Mouse (Mus musculus): Measurements from ENCODE around the gene Hoxb1. TPM values are rescaled to one million over a fixed set of nuclear protein-coding genes. Genes with fewer than 3 reads are reported as not detected.

Gene Hoxb1
- total RNA-seq, 2 experiments from 2014 or later: not detected

DNA sequence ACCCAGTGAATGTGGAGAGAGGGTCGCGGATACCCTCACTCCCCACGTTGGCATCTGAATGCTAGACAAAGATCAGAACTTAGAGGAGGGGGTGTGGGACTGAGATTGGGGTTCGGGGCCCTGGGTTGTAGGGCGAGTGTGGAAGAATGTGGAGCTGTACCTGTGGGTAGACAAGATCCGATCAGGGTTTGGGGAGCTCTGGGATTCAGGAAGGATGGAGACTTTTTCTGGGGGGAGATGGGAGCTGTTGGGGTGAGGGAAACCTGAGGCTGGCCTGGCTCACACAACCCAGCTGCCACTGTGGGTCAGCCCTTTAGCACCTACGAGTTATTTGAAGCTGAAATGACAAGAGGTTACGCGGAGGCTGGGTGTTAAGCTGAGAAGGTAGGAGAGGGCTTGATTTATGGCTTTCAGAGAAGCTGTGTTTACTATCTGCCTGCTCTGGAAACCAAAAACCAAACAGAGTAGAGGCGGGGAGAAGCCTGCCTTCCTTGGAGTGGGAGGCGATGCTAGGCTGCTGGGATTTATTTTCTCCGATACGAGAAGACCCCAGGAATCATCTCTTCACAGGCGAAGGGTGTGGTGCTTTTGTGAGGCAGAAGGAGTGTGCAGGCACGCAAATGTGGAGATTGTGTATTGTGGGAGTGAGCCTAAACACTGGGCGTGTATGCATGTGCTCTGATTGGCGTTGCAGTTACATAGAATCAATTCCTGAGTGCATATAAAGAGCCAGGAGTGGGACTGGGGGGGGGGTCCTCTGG lies 32.1 kb upstream of the Hoxb1 start:
- DNase-seq (ENCODE audit: extremely low spot score in 1 of 2, low spot score in 1 of 2): no peak

DNA sequence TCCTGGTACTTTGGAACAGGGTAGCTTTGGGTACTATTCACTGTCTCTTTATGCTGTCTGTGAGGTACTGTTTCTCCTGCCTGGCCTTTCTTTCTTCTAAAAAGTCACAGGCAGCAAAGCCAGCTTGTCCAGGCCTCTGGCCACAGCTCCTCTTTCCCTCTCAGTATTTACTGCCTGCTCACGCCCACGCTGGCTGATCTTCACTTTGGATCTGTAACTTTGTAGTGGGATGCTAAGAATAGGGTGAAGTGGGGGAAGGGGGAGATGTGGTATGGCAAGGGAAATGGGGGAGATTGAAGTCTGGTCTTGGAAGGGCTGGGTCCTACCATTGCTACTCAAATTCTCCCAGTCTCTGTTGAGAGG lies 31.6 kb upstream of the Hoxb1 start:
- no peak for DNase-seq (ENCODE audit: extremely low spot score in 1 of 2, low spot score in 1 of 2)

DNA sequence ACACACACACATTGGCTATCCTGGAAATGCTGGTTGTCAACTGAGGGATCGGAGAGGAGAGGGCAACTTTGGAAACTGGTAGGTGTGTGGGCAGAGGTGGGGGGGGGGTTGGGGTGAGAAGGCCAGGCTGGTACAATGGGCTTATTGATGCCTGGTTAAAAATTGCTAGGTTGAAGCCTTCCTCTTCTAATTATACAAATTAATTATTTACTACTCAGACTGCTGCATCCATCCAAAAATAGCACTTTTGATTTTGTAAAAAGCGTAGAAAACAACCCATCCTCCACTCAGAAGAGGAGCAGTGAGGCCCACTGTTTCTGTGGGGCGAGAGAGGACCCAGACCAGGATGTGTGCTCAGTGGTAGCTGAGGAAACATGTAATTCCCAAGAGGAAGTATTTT lies 30.6 kb upstream of the Hoxb1 start:
- no peak for DNase-seq (ENCODE audit: extremely low spot score in 1 of 2, low spot score in 1 of 2)

DNA sequence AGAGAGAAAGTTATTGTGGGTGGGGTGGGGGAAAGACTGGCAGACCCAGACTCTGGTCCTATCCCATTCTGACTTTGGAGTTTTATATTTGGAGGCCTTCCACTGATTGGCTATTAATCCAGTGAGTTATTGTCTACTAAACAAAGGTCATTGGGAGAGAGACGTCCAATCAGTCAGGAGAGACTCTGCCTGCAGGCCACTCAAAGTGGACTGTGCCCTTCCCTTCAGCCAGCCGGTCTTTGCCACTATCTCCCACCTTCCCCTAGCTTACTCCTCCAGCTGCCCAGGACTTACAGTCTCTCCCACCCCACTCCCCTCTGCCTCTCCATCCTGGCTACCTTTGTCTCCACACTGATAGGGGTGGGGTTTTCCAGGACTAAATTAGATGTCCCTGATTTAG lies 29.0 kb upstream of the Hoxb1 start:
- DNase-seq (ENCODE audit: extremely low spot score in 1 of 2, low spot score in 1 of 2): no peak

DNA sequence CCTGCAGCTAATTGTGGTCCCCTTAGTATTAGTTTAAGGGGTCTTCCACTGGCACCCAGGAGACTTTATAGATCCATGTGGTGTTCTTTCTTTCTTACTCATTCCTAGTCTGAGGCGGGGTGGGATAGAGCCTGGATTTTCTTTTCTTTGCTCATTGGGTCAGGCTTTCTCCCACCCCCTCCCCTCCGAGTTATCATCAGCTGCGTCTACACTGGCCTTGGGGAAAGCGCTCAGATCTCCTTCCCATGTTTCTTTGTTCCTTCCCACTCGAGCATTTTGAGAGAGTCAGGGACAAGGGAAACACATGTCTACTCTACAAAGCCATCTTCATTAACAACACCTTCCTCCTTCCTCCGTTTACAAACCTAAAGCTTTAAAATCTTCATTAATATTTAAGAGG lies 28.5 kb upstream of the Hoxb1 start:
- DNase-seq (ENCODE audit: extremely low spot score in 1 of 2, low spot score in 1 of 2): no peak

DNA sequence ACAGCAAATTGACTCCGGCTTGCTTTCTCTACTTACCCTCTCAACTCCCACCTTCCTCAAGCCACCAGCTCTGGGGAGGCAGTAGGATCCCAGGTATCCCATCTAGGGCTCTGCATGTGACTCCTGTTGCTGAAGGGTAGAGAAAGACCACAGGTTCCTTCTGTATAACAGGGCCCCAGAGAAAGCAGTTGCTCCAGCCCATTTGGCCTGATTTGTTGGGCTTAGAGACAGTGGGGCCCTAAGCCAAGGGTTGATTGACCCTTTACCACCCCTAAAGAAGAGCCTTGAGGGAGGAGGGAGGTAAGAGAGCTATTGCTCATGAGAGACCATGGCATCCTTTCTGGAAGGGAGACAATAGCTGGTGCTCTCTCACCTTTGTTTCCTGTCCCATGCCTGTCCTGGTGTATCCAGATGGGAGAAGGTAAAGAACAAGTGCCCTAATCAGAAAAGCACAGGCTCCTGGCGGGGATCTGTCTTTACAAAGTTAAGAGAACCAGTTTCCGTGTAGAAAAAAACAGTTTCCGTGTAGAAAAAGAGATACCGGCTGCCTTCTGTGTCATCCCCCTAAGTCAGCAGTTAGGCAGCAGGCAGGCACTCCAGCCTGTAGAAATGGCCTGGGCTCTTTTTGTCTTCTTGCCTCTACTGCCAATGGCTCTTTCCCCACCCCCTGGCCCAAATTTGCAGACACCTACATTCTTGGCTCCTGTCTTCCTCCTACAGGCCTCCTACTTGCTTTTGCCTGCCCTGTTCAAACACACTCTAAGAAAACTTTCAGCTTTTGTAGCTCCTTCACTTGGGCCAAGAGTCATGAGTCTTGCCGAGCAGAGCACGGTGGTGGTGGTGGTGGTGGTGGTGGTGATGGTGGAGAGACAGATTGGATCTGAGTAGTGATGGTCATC lies 26.3 kb upstream of the Hoxb1 start:
- DNase-seq (ENCODE audit: extremely low spot score in 1 of 2, low spot score in 1 of 2): no peak

DNA sequence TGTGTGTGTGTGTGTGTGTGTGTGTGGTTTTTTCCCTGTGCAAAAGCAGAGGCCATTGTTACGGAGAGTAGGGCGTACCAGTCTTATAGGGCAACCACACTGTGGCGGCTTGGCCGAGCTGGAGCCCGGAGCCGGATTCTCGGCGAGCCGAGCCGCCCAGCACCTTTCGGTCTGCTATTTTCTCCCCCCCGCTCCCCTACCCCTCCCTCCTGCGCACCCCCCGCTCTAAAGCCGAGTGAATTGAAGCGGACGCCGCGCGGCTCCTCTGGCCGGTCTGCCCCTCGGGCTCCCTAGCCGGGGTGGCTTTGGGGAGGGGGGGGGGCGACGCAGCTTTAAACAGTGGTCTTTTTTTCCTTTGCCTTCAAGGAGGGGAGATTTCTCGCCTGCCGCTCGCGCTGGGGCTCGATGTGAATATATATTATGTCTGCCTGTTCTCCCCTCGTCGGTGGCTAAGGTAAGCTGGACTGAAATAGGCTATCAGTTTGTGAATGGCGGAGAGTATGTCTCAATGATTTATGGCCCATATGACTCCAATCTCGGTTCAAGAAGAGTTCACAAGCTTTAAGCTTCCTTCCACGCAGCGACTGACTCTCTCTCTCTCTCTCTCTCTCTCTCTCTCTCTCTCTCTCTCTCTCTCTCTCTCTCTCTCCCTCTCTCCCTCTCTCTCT lies 24.7 kb upstream of the Hoxb1 start:
- DNase-seq (ENCODE audit: extremely low spot score in 1 of 2, low spot score in 1 of 2): no peak

DNA sequence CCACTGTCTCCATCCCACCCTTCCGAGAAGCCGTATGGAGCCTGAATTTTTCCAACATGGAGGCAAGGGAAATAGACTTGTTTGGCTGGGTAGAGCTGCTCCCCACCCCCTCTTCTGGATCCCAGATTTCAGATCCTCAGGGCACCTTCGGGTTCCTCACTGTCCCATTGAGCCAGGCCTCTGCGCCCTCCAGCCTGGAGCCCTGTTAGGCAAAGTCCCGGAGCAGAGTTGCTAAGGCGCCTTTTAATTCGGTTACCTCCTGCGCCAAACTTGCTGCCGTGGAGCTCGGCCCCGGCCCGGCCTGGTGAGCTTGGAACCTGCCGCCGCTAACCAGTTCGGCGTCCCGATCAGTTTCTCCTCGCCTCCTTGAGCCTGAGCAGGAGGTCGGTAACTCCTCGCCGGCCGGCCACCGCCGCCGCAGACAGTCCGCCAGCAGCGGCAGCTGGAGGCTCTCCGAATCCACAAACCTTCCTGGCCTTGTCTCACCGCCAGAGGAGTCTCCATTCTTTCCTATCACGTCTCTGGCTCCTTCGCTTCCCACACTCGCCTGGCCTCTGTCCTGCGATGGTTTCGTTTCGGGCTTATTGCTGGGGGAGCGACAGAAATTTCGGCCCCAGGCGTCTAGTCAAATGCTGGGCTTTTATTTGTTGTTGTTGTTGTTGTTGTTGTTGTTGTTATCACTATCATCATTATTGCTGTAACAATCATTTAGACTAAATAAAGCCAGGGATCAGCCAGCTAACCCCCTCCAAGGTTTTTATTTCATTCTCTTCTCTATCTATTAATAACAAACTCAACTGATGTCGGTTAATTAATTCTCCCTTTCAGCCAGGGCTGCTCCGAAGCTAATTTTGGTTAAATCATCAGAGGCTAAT lies 23.6 kb upstream of the Hoxb1 start:
- DNase-seq (ENCODE audit: extremely low spot score in 1 of 2, low spot score in 1 of 2): no peak

DNA sequence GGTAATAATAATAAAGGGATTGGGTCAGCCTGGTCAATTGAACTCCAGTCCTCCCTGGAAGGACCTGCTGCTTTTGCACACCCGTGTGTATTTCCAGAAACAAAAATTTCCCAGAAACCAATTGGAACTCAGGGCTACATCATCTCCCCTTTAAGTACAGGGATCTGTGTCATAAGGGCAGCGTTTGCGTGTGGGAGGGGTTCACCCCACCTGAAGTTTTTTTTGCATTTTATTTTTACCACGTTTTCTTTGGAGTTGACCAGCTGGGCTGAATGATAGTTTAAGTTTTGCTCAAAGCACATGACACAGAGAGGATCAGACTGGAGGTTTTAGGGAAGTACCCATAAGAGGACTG lies 23.0 kb upstream of the Hoxb1 start:
- no peak for DNase-seq (ENCODE audit: extremely low spot score in 1 of 2, low spot score in 1 of 2)

DNA sequence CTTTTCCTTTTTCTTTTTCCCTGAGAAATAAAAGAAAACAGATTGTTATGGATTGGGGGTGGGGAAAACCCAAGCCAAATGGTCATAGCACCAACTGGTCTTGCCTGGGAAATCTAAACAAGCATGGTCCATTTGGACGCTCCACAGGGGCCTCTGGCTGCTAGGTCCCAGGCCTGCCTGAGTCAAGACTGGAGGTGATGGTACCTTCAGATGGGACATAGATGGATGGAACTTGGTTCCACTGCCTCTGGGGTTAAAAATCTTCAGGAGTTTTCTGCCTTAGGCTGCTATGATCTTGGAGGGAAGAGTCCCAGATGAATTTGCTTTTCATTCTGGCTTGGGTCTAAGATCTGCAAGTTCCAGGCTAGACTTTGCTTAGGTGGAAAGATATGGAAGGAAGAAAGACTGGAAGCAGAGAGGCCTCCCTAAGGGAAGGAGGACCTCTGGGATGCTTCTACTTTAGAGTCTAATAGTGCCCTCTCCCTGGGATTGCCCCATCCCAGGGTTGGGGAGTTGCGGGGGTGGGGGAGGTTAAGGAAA lies 22.3 kb upstream of the Hoxb1 start:
- DNase-seq (ENCODE audit: extremely low spot score in 1 of 2, low spot score in 1 of 2): no peak

DNA sequence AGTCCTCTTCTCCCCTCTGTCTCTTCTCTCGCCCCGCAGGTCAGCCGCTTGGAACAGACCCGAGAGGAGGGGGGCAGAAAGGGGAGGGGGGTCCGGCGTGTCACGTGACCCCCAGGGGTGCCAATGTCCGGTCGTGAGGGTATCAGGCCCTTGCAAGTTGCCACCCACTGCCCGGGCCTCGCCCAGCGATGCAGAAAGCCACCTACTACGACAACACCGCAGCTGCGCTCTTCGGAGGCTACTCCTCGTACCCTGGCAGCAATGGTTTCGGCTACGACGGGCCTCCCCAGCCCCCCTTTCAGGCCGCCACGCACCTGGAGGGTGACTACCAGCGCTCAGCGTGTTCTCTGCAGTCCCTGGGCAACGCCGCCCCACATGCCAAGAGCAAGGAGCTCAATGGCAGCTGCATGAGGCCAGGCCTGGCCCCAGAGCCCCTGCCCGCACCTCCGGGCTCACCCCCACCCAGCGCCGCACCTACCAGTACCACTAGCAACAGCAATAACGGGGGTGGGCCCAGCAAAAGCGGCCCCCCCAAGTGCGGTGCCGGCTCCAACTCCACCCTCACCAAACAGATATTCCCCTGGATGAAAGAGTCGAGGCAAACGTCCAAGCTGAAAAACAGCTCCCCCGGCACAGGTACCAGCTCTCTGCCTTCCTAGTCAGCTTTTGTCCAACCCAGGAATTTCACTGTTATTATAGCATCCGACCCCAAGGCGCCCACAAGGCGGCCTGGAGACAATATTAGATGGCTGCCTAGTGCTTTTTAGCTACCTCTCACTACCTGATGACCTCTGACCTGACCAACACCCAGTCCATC lies 21.3 kb upstream of the Hoxb1 start:
- DNase-seq (ENCODE audit: extremely low spot score in 1 of 2, low spot score in 1 of 2): no peak

DNA sequence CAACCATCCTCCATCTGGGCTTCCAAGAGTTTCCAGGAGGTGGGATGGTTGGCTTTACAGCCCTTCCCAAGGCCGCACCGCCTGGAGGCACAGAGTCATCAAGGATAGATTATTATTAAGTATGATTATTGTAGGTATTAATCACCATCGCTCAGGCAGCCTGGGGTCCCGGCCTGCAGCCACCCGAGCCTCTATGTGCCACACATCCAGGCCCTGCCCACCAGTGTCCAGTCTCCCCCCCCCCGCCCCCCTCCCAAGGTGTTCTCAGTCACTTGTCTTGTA lies 20.7 kb upstream of the Hoxb1 start:
- DNase-seq (ENCODE audit: extremely low spot score in 1 of 2, low spot score in 1 of 2): no peak

DNA sequence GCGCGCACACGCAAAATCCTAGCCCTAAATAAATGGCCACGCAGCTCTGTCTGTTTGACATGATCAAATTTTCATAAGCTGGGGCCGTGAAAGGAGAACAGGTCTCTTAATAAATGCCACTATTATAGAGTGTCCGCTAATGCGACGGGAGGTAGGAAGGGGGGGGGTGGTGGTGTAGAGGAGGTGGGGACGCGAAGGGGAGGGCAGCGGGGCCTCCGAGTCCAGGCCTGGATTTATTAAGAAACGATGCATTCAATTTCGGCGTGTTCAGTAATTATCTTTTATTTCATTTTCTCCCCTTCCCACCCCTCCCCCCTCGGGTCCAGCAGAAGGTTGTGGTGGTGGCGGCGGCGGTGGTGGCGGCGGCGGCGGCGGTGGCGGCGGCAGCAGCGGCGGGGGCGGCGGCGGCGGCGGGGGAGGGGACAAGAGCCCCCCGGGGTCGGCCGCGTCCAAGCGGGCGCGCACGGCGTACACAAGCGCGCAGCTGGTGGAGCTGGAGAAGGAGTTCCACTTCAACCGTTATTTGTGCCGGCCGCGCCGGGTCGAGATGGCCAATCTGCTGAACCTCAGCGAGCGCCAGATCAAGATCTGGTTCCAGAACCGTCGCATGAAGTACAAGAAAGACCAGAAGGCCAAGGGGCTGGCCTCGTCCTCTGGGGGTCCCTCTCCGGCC lies 20.2 kb upstream of the Hoxb1 start:
- DNase-seq (ENCODE audit: extremely low spot score in 1 of 2, low spot score in 1 of 2): no peak

DNA sequence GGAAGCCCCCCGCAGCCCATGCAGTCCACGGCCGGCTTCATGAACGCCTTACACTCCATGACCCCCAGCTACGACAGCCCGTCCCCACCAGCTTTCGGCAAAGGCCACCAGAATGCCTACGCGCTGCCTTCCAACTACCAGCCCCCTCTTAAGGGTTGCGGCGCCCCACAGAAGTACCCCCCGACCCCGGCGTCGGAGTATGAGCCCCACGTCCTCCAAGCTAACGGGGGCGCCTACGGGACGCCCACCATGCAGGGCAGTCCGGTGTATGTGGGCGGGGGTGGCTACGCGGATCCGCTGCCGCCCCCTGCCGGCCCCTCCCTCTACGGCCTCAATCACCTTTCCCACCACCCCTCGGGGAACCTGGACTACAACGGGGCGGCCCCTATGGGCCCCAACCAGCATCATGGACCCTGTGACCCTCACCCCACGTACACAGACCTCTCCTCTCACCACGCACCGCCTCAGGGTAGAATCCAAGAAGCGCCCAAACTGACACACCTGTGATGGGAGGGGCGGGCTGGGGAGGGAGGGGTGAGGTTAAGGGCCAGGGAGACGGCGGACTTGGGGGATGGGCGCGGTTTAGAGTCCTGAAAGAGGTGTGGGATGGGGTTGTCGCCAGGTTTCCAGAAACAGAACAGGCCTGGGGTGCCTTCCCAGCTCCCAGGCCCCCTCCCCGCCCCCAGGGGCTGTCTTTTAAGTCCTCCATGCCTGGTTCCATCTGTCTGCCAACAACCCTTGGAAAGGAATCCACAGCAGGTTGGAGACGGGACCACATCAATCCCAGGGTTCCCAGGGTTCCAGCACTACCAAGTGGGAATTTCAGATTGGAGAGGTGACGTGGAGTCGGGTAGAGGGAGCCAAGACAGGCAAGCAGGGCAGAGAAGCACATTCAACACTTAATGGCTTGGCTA lies 19.4 kb upstream of the Hoxb1 start:
- no peak for DNase-seq (ENCODE audit: extremely low spot score in 1 of 2, low spot score in 1 of 2)

DNA sequence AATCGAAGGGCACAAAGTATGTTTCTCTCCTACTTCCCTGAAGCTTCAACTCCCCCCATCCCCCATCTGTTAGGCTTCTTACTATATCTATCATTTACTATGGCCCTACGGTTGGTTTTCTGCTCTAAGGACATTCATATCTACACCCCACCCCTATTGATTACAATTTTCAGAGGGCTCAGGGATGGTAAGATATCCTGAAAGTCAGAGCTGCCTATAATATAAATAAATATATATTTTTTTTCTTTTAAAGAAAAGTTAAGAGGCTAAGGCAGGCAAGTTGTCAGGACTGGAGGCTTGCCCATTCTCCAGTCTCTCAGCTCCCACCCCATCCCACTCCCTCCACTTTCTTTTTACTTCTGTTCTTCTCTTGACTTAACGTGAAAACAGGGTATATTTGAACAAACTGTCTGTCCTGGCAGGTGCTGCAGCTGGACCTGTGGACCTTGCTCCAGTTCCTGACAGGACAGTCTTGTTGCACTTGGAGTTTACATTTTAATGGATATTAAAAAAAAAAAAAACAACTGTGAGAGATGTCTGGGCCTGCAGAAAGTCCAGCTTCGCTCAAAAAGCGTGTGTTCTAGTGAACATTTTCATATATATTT lies 18.5 kb upstream of the Hoxb1 start:
- no peak for DNase-seq (ENCODE audit: extremely low spot score in 1 of 2, low spot score in 1 of 2)

DNA sequence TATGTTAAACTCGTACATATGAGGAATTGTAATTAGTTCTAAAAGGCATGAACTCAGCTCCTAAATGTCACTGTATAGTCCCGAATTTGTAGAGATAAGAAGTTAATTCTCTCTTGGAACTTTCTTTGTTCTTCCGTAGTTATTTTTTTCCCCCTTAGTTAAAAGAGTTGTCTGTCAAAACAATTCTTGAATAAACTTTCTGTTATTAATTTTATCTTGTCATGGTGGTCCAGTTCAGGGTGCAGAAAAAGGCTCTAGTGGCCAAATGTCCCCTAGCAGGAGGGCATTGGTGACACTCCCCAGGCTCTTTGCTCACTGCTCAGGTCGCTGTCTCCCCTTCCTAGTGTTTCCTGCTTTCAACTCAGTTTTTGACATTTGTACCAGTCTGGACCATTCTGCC lies 17.8 kb upstream of the Hoxb1 start:
- DNase-seq (ENCODE audit: extremely low spot score in 1 of 2, low spot score in 1 of 2): no peak

DNA sequence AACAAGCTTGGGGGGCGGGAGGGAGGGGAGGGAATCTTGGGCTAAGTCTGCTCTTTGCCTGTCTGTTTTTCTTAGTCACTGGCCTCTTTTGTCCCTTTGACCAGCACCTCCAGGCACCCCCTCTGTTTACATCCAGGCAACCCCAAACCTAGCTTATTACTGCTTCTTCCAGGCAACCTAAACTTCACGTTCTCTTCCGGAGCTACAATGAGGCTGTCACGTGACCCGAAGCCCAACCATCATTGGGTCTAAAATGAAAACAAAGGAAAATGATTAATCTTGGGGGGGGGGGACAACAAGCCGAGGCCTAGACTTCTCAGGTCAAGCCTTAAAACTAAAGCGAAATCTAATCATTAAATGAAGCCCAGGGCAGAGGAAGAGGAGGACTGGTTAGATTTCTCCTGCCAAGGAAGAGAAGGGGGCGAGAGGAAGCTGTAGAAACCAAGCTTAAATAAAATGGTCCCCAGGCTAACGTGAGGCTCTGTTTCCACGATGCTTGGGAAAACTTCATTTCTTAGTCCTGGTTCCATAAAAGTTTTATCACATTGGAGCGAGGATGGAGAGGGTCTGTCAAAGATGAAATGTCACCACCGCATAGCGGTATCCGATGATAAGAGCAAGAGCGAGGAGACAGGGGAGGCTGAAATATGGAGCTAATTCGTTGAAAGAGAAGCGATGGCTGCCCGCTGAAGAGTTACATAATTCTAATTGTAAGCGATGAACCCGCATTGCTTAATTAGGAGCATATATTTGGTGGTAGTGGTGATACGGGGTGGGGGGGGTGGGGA lies 17.2 kb upstream of the Hoxb1 start:
- no peak for DNase-seq (ENCODE audit: extremely low spot score in 1 of 2, low spot score in 1 of 2)

Data from layer of hippocampus, postnatal 25 days (tissue).